Mouse (Mus musculus) granulocyte monocyte progenitor cell, adult 5-6 weeks (primary cell): Measurements from ENCODE around the gene Ccdc153. TPM values are rescaled to one million over a fixed set of nuclear protein-coding genes. Genes with fewer than 3 reads are reported as not detected.

Source experiments
- ATAC-seq: replicated peaks from 2 replicates; pipeline ENCODE4 v1.8.0; 2016; ENCODE audit warnings: mild to moderate bottlenecking, moderate TSS enrichment, inconsistent platforms; ENCODE audit not compliant: poor library complexity, severe bottlenecking
- total RNA-seq, 2 experiments: library from RNA; stranded (forward) in 1 of 2; stranded (reverse) in 1 of 2; fragments of 200-712, 200-1000 nt in 1 of 2; fragments of >200 nt in 1 of 2; fragmentation: Nextera tagmentation in 1 of 2; gene quantifications; 2 replicates each; pipeline ENCODE4 v1.2.3; 2014 to 2017

The Ccdc153 gene
- not detected in 2 replicates for total RNA-seq (2014; fragmentation: Nextera tagmentation)
- total RNA-seq (2017) = not detected in 2 replicates

DNA sequence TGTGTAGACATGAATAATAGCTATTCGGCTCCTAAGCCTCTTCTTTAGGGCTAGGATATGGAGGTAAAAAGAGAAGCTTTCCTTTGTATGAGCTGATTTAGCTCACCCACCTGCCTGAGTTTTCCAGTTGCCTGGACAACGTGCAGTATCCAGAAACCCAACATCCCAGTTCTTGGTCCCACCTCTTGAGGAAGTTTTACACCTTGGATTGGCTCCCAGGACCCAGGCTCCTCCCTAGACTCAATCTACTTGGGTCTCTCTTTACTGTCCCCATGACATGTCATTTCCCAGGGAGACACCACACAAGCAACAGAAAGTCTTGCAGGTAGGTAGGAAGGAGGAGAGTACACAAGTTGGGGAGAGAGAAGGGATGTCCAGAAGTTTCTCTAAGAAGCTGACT is at the start of gene Ccdc153:
Gene Ccdc153 (plus strand): TSS at position 278 of the 400 bp plus-strand sequence.
- no peak for ATAC-seq

GRCm38 (mm10) chr9:44191166-44191565 is 49.3 kb upstream of the Ccdc153 start:
- peak; percentile 96 for ATAC-seq

DNA sequence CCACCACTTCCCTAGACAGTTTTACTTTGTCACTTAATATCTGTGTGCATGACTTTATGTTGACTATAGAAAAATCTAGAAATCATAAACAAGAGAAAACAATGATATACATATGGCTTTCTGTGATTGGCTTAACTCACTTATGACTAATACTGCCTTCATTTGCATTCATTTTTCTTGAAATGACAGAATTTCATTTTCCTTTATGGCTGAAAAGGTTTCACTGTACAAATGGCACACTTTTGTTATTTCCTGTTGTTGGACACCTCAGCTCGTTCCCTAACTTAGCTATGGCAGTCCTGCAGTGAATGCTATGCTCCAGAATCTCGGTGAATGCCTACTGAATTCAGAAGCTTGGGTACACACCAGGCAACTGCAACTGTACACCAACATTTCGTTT is 48.2 kb upstream of the Ccdc153 start:
- ATAC-seq = no peak

DNA sequence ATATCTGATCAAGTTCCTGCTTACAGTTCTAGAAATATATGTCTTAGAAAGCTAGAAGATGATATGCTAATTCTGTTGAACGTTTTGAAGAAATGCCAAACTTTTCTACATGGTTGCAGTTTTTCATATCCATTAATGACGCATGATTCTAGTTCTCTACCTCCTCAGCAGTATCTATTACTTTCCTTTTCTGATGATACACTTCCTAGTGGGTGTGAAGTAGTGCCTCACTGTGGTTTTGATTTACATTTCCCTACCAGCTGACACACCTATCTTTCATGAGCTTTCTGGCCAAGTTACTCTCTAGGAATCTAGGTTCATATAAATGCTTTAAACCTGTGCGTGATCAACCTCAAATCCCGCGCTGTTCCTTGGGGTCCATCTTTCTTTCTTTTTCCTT is 47.7 kb upstream of the Ccdc153 start:
- no peak for ATAC-seq

- ATAC-seq = no peak; the same call in 1 of the 2 replicates
These were observed 46.5 kb upstream of the Ccdc153 start for GRCm38 (mm10) chr9:44194000-44194399.

- peak; percentile 75 for ATAC-seq
These were observed 44.1 kb upstream of the Ccdc153 start for GRCm38 (mm10) chr9:44196354-44196753.

DNA sequence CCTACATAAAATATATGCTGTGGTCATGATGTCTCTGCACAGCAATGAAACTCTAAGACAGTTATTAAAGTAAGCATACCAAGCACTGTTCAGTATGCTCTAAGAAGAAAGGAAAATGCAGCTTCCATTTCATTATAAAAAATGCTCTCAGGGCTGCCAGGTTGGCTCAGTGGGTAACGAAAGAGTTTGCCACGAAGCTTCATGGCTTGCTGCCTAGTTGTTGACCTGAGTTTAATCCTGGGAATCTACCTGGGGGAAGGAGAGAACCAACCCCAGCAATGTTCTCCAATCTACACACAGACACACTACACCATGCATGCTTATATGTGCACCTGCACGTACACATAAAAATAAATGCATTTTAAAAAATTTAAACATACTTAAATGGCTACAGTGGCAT is 41.3 kb upstream of the Ccdc153 start:
- ATAC-seq = no peak

- no peak for ATAC-seq
These were observed 40.9 kb upstream of the Ccdc153 start for GRCm38 (mm10) chr9:44199580-44199979.

DNA sequence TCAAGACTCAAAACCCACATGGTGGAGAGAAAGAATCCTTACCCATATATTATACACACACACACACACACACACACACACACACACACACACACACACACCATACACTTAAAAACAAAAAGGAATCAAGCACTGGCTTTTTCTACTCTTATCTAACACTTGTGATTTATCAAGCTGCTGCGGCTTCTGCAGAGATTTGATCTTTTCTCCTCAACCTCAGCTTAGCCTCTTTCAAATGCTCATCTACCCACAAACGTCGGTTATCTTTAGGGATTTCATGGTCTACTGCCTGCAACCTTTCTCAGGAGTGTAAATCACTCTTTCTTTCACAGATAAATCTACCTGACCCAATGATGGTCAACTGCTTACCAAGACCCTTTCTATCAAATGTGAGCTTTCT is 40.0 kb upstream of the Ccdc153 start:
- no peak for ATAC-seq

GRCm38 (mm10) chr9:44207840-44208239 is 32.6 kb upstream of the Ccdc153 start:
- ATAC-seq = no peak

DNA sequence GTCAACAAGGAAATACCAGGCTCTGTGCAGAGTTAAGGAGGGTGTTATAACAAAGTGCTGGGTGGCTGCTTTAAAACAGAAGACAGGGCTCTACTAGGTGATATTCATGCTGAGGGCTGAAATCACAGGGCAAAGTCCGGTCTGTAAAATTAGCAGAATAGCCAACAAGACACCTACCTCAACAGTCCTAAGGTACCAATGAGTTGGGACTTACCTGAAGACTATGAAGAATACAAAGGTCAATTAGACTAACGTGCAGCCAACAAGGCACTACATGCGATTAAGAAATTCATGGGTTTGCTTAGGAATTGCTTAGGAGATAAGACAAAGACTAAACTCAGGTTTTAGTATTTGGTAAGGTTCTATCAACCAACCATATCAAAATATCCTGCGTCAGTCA is 31.1 kb upstream of the Ccdc153 start:
- ATAC-seq = no peak

DNA sequence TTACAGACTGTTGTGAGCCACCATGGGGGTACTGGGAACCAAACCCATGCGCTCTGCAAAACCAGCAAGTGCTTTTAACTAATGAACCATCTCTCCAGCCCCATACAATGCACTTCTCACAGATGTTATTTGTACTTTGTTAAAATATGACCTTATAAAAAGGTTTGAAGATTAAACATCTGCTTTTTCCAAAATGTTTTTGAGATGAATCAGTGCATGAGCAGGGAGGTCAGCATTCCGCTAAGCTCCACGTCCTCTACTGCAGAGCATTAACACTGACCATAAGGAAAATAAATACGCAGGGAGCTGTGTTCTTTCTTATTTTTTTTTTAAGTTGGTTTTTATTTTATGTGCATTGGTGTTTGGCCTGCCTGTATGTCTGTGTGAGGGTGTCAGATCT is 28.1 kb upstream of the Ccdc153 start:
- no peak for ATAC-seq

DNA sequence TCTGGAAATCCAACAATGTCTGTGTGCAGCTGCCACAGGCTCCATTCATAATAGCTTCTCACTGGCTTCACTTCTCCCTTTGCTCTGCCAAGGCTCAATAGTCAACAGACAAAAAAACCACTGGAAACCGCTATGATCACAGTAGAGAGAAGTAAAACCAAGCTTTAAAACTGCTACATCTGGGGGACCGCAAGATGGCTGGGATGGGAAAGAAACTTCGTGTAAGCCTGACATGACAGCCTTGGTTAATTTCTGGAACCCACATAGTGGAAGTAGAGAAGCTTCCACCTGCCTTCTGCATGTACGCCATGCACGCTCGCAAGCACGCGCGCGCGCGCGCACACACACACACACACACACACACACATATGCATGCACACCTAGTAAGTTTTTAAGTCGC is 26.9 kb upstream of the Ccdc153 start:
- peak; percentile 99 for ATAC-seq

DNA sequence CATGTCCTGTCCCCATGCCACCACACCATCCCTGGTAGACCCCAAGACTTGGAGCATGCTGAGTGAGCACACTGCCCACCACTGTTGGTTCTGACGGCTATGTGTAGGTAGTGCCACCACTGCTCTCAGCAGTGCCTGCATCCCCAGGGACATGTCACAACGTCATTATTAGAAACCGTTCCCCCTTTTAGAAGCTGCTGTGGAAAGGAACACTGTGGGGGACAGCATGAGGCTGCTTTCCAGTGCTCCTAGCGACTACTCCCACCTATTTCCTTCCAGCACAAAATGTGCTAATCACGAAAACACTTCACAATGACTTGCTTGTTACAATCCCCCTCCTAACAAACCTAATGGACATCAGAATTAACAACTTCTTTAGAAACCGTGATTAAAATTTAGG is 14.5 kb upstream of the Ccdc153 start:
- peak; percentile 52 for ATAC-seq

GRCm38 (mm10) chr9:44231609-44232008 is 8.9 kb upstream of the Ccdc153 start:
- ATAC-seq = peak; percentile 14; the same call in 1 of the 2 replicates

GRCm38 (mm10) chr9:44233021-44233801 is 7.3 kb upstream of the Ccdc153 start:
- ATAC-seq = peak; percentile 6

GRCm38 (mm10) chr9:44233802-44234478 is 6.5 kb upstream of the Ccdc153 start, which contains the start of gene Cbl:
Cbl (minus strand) TSS chr9:44234049.
- peak; percentile 74 for ATAC-seq

- ATAC-seq = peak; percentile 55
These were observed 5.7 kb upstream of the Ccdc153 start for GRCm38 (mm10) chr9:44234479-44235427.

- no peak for ATAC-seq
These were observed 3.9 kb upstream of the Ccdc153 start for GRCm38 (mm10) chr9:44236601-44237000.

DNA sequence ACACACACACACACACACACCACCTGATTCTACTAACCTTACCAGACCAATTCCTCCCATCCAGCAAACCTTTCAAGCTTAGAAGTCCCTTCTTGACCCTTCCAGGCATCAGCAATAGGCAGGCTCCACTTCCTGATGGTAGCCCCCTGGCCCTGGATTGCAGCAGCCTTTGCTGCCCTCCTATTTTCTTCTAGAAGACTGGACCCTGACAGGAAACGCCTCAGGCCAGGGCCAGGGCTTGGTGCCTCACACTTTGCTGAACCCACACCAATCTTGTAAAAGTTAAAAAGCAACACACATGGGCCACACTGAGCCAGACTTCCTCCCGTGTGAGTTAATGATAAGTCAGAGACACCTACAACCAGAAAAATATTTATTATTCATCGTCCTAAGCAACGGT is 3.3 kb upstream of the Ccdc153 start:
- ATAC-seq = no peak
